Mouse (Mus musculus) cerebellum, adult 2 months (tissue): Measurements from ENCODE around the gene Erc2.

Experiments
- CTCF ChIP-seq: fragments of 200-500 bp; IDR thresholded peaks from 2 replicates; pipeline ENCODE4 v1.5.1; 2011; ENCODE audit warnings: low read depth, mild to moderate bottlenecking, control low read depth, low read length, moderate library complexity, borderline replicate concordance; ENCODE audit not compliant: insufficient read depth
- POLR2A ChIP-seq: fragments of 200-500 bp; IDR thresholded peaks from 2 replicates; pipeline ENCODE4 v1.6.1; 2011; ENCODE audit warnings: low read length, control low read depth, borderline replicate concordance; ENCODE audit not compliant: insufficient read depth

DNA sequence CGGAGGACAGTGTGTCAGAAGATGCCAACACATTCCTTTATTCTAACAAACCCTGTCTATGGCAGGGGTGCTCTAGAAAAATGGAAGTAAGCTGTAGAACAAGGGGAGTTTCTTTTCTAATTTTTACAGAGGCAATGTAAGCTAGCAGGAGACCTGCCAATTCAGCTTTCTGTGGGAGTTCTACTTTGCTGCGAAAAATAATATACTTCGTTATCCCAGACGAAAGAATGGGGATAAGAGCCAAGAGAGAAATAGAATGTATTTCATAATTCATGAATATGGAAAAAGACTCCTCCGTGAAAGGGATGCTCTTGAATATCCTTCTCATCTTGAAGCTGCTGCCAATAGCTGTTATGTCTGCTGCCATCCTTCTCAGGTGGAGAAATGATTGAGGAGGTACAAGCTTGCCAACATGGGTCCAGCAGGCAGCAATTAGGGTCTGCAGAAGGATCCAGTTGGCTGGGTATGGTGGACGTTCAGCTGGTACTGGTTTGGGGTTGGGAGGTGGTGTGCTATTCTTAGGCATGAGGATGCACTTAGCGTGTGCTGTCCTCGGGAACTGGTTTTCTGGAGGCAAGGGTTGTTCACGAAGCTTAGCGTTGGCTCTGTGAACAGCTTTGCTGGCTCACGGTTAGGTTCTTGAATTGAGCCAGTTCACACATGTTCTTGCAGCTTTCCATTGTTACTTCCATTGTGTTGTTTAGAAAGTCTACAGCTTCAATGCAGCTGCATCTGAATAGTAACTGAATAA lies 176.1 kb downstream of the Erc2 start:
- TF ChIP-seq CTCF, result no peak
- no peak for TF ChIP-seq POLR2A
